Mouse (Mus musculus): ENCODE measurements around the gene Slc9a4. TPM values are rescaled to one million over a fixed set of nuclear protein-coding genes. Genes with fewer than 3 reads are reported as not detected.
"Not testable (repeated sequence)": the region's sequence is repeated elsewhere in the genome, so short reads cannot be mapped to it uniquely, and the experiment has no call there.

Gene Slc9a4
- total RNA-seq (2015; ENCODE audit: low replicate concordance) (not detected in 2 replicates), total RNA-seq (2017; ENCODE audit: low replicate concordance) (not detected in 2 replicates)

DNA sequence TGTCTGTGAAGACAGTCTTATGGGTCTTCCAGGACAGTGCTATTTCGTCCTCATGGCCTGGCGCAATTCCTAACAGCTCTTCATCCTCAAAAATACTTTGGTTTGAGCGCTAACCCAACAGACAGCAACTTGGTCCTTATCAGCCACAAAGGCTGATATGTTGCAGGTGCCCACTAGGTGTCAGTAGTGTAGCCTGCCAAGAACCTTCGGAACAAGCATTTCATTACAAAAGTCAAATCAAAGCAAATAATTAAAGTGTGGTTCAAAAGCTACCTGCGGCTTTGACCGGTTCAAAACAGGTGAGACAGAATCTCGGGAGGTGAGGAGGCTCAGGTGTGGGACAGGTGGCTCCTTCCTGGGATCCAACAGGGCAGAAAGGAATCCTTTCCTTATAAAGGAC is at the start of gene Slc9a4:
TSS of gene Slc9a4 (plus strand) at position 298 of the 400 bp plus-strand sequence.
- ATAC-seq (replicated peaks; ENCODE audit: low FRiP score, poor library complexity, severe bottlenecking) = no peak

DNA sequence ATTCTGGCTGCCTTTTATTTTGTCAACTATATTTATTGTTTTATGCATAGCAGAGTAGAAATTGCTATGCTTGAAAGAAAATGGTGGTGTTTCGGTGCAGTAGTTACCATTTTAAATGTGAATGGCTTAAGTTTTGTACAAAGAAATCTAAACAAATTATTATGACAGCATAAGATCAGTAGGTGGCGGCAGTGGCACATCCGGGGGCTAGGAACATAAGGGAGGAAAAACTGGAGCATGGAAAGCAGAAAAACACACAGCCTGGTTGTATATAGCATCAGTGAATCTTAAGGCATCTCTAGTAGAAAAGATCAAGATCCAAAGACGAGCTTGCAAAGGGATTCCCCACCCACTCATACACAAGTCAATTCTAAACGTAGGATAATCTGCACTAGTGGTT is 42.3 kb upstream of the Slc9a4 start:
- ATAC-seq (replicated peaks; ENCODE audit: low FRiP score, poor library complexity, severe bottlenecking) = no peak

DNA sequence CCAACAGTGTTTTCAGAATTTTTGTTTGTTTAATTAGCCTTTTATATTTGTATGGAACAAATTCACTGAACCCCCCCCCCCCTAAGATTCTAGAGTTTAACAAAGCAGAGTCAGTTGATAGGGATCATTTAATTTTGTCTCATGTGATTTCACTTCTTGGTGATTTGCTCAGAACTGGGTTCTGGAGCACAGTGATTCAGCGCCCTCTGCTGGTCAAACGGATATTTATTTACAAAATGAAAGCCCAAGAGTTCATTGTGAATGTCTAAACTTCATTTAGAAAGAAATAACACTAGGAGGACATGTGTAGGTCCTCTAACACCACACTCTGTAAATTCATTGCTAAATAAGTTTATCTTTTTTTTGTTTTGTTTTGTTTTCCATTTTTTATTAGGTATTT is 35.2 kb upstream of the Slc9a4 start:
- no peak for ATAC-seq (replicated peaks; ENCODE audit: low FRiP score, poor library complexity, severe bottlenecking)

DNA sequence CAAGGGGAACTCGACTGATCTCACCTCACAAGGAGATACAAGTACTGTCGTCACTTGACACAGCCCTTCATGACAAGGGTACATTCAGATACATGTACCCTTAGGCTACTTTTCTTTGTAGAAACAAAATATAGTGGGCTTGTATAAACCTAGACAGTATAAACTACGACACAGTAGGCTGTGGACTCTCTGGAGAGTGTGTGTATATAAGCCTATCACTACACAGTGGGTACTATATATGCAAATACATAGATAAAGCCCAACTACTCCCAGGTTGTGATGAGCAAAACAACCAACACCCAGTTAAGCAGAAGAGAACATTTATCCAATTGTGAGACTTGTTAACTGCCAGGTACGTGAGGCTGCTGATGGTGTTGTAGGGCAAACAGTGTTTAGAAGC is 33.2 kb upstream of the Slc9a4 start:
- ATAC-seq (replicated peaks; ENCODE audit: low FRiP score, poor library complexity, severe bottlenecking) = no peak

DNA sequence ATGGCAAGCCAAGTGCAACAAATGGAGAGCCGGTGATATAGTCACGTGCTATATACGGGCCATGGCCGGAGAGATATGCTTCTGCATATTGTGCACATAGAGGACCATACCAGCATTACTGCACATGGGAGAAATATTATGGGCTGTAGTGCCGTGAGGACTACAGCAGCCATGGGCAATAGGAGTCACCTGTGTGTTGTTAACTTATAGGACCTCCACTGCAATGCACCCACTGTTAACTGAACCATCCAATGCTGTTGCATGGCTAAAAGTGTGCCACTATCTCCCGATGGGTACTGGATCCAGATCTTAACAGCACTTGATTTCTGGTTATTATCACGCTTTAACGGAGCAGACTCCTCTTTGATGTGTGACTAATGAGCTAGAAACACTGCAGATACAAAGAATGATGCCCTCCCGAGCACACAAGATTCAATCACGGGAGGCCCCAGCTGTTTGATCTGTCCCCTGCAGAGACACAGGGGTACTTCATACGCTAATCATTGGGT is 32.8 kb upstream of the Slc9a4 start:
- ATAC-seq (replicated peaks; ENCODE audit: low FRiP score, poor library complexity, severe bottlenecking) = no peak

DNA sequence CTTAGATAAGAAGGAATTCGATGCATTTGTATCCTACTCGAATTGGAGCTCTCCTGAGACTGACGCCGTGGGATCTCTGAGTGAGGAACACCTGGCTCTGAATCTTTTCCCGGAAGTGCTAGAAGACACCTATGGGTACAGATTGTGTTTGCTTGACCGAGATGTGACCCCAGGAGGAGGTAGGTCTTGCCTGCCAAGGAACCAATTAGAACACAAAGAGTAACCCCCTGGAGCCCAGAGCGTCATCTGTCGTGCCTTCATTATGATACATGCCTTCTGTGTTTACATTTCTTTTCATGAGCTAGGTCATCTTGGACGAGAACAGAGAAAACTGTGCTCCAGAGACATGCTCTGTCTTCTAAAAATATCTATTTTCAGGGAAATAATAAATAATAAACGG is 32.1 kb upstream of the Slc9a4 start:
- no peak for ATAC-seq (replicated peaks; ENCODE audit: low FRiP score, poor library complexity, severe bottlenecking)

DNA sequence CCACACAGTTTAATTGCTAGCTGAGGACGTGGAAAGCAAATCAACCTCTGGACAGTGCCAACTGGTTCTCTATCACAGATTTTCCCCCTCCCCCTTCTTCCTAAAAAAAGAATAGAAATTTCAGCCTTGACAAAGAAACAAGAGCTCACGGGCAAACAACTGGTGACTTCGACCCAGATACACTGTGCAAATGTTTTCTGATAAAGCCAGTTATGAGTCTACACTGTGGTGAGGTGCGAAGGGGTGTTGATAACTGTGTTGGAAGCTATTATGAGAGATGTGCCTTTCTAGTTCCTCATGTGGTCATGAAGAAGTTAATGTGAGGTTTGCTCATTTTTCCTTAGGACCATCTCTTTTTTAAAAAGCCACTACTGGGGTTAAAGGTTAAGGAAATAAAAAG is 10.5 kb upstream of the Slc9a4 start:
- no peak for ATAC-seq (replicated peaks; ENCODE audit: low FRiP score, poor library complexity, severe bottlenecking)

DNA sequence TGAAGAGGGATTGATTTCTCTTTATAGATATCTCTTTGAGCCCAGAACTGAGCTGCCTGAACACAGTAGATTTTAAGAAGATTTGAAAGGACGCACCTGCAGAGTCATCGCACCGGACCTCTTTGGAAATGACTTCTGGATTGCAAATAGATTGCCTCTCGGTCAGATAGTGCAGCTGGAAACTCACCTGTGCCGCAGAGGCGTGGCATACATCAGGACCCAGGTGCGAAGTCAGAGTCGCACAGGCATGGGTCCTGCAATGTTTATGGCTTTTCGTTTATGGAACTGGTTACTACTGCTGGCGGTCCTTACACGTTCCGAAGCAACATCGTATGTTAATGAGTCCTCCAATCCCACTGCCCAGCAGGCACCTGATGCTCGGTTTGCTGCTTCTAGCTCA is 388 bp downstream of the Slc9a4 start:
- no peak for ATAC-seq (replicated peaks; ENCODE audit: low FRiP score, poor library complexity, severe bottlenecking)

DNA sequence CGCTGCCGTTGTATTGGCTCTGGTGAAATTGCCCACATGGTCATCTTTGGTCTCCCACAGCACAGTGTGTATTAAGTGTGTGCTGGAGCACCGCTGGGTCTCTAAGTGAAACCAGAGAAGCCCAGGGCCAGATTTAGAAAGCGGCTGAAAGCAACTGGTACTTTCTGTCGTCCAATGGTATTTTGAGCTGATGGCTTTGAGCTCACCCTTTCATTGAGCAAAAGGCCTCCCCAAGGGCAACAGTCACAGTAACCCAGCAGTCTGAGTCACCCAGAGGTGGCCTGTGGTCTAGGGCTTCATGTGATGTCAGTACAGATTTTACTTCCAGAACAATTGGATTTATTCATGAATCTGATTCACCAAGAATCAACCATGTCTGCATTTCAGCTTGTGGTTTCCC is 6.9 kb downstream of the Slc9a4 start:
- ATAC-seq (replicated peaks; ENCODE audit: low FRiP score, poor library complexity, severe bottlenecking) = no peak

DNA sequence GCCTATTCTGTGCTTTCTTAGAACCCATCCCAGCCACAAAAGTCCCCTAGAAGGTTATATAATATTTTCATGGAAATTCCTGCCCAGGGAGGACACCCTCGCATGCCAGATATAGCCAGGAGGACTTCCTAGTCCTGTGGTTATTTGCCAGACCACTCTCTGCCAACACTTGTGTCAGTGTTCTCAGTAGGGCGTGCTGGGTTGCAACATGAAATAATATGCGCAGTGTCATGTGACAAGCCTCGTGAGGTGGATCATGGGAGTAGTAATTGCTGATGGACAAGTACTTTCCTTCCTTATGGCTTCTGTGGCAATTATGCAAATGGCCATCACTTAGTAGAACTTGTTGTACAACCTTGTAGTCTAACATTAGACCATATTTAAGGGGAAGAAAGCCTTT is 11.1 kb downstream of the Slc9a4 start:
- no peak for ATAC-seq (replicated peaks; ENCODE audit: low FRiP score, poor library complexity, severe bottlenecking)

DNA sequence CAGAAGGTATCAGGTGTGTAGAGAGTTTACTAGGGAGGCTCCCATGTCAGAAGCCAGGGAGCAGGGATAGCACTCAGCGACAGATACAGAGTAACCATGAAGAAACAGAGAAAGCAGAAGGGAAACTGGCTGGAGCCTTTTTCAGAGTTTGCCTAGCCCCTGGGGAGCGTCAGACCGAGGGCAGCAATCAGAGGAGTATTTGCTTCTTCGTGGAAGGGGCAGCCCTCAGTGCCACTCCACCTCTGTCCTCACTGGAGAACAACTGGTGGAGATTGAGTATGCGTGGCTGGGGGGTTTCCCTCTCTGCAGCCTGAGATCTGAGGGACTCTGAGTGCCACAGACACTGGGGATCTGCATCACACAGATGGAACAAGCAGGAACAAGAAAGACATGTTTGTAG is 17.9 kb downstream of the Slc9a4 start:
- no peak for ATAC-seq (replicated peaks; ENCODE audit: low FRiP score, poor library complexity, severe bottlenecking)

DNA sequence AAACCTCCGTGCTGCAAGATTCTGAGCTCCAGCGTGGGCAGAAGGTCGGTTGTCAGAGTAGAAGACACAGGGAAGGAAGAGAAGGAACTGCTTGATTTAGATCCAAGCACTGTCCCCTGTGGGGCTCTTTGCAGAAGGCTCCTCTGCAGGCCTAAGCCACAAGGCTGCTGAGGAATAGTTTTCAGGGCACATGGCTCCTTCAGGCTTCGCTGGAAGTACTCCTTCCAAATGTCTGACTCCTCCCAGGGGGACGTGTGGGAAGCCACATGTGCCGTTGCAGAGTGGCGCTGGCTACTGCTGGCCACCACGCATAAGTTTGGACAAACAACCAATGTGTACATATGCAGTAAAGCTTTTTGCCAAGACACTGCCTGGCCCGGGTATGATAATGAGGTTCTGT is 19.8 kb downstream of the Slc9a4 start:
- not testable (repeated sequence) for ATAC-seq (replicated peaks; ENCODE audit: low FRiP score, poor library complexity, severe bottlenecking)

DNA sequence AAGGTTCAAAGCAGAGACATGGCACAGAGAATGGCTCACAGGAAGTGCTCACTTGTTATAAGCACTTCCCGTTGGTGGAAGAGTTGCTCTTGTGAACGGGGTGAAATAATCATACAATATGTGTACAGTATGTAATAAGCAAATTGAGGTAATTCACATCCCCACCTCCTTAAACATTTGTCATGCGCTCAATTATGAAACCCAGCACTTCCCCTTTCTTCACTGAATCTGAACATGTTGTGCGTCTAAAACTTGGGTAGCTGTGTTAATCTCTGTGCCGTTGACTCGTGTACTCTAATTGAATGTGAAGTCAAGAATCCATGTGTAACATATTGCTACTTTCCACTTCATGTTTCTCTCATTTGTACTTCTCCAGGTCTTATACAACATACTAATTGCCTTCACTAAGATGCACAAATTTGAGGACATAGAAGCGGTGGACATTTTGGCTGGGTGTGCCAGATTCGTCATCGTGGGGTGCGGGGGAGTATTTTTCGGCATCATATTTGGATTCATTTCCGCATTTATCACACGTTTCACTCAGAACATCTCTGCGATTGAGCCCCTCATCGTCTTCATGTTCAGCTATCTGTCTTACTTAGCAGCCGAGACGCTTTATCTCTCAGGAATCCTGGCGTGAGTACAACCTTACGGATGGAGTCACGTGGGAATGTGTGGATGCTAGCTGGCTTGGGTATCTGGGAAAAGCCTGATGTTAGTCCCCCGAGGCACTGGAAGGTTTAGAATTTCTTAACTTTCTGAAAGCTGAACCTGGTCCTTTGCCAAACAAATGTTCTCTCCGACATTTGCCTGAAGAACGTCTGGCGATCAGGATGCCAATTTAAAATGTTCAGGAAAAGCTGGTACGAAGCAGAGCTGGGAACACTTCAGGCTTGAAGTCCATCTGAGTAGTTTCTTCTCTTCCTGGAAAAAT is 20.8 kb downstream of the Slc9a4 start:
- no peak for ATAC-seq (replicated peaks; ENCODE audit: low FRiP score, poor library complexity, severe bottlenecking)

DNA sequence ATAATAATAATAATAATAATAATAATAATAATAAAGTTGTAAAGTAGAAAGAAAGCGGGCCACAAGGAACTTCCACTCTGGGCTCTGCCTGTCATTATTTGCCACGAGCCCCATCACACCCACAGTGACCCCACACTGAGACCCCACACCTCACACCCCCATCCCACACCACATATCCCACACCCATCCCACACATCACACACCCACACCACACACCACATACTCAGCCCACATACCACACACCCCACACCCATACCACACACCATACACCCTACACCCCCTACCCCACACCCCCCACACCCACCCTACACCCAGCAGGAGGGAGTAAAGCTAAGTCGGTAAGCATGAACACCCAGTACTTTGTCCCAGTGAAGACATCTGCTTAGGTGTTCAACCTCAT is 21.6 kb downstream of the Slc9a4 start:
- ATAC-seq (replicated peaks; ENCODE audit: low FRiP score, poor library complexity, severe bottlenecking) = no peak

DNA sequence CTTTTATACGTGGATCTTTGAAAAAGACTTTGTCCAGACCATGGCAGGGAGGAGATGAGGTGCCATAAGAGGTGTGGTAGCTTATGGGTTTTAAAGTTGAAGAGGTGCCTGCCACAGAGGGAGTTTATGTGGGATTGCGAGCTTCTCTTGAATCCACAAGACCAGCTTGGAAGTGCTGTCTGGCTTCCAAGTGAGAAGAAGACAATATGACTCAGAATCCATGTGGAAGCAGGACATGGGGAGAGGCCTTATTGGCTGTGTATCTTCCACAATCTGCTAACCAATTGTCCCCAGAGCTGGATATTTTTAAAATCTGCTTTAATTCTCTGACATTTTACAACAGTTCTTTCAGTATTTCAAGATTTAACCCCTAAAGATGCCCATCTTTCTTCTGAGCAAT is 33.3 kb downstream of the Slc9a4 start:
- ATAC-seq (replicated peaks; ENCODE audit: low FRiP score, poor library complexity, severe bottlenecking) = no peak

DNA sequence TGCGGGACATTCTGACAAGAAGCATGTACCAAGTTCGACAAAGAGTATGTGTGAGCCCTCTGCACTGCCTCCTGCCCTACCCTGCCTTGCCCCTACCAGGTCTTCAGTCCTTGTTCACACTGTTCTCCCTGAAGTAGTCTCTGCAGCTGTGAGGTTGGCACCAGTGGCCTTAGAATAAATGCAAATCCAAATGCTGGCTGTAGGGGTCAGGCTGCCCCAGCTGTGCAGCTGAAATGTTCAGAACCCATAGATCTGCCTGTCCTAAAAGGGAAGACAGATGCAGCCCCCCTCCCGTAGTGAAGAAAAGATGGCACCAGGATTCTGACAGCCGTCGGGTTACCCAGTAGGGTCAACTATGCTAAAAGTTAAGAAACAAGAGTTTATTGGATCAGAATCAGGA is 39.2 kb downstream of the Slc9a4 start:
- ATAC-seq (replicated peaks; ENCODE audit: low FRiP score, poor library complexity, severe bottlenecking) = no peak

DNA sequence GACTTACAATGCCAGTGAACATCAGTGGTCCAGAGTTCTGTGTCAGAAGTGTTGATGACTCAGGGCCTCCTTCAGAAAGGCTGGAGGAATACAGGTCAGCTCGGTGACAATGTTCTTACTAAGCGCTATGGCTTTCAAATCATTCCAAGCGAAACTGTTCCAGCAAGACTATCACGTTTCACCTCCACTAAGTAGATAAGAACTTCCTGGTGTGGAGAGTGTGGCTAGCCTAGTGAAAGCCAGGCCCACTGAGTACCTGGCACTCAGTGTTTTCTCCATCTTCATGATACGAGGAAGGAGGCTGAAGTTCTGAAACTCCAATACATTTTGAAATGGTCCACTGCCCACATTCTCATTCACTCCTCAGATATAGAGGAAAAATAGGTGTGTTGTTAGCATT is 40.0 kb downstream of the Slc9a4 start:
- no peak for ATAC-seq (replicated peaks; ENCODE audit: low FRiP score, poor library complexity, severe bottlenecking)

DNA sequence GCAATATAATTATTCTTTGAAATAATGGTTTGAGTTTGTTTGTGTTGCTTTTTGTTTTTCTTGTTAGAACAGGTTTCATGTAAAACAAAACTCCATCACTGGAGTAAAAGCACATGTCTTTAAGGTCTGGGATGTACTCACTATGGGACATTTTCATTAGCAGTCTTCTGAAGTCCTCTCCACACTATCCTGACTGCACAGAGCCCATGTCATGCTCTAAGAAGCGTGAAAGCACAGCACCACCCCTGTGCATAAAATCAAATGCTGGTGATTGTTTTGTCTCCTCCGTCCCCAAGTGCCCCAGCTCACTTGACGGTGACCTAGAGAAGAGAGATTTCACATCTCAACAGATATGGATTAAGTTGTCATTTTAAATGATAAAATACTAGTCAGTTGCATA is 45.1 kb downstream of the Slc9a4 start:
- no peak for ATAC-seq (replicated peaks; ENCODE audit: low FRiP score, poor library complexity, severe bottlenecking)

DNA sequence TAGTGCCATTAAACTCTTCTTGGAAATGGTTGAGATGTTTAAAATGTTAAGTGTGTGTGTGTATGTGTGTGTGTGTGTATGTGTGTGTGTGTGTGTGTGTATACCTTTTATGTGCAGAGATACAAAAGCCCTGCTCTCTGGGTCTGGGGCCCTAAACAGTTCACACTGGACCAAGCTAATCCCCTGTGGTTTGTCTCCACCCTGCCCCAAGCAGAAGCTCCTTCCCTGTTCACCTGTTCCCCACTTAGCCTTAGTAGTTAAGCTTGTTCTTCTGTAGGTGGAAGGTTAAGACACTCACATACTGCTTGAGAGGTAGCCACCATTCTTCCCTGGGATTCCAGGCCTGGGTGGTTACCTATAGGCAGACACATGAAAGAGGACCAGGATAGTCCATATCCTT is 47.1 kb downstream of the Slc9a4 start:
- no peak for ATAC-seq (replicated peaks; ENCODE audit: low FRiP score, poor library complexity, severe bottlenecking)

DNA sequence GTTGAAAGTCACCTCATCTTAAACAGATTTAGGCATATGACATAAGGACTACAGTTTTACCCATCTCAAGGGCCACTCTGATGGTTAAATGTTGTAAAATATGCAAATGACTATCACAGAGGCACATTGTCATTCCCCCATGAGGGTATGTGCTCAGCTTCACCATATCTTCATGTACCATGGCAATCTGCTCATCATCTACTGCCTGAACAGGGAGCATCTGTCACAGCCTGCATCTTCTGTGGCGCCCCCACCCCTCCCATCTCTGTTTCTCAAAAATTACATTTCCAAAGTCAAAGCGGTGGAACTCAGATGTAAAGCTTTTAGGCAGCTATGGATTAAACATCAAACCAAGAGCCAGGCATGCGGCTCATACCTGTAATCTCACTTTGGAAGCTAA is 48.6 kb downstream of the Slc9a4 start:
- no peak for ATAC-seq (replicated peaks; ENCODE audit: low FRiP score, poor library complexity, severe bottlenecking)

DNA sequence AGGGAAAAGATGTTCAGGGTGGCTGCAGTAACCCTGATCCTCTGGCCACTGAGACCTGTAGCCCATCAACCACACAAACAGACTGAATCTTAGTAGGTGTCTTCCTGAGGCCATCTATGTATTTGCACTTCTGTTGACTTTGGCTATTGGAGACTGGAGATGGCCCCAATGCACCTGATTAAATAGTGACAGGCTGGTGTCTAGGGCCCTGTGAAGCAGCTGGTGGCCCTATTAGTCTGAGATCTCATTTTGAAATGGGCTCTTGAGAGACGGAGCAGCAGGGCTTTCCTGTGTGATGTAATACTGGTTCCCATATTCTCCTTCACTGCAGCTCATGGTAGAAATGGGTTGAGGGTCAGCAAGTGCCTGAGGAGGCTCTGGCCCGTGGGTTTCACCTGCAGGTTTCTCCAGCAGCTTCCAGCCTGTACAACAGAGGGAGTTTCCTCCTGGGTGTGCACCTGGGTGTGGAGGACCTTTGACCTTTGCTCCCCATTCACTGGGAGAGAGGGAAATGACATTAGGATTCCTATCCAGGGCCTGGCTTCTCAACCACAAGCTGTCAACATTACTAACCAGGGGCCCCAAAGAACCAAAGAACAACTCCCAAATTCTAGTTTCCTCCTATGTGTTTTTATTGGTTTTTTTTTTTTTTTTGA is 52.7 kb downstream of the Slc9a4 start:
- ATAC-seq (replicated peaks; ENCODE audit: low FRiP score, poor library complexity, severe bottlenecking) = no peak
